Mouse (Mus musculus) kidney, embryonic 16.5 days (tissue): ENCODE data around the gene Zfp444. TPM values are rescaled to one million over a fixed set of nuclear protein-coding genes. Genes with fewer than 3 reads are reported as not detected.

ENCODE experiments used
- ATAC-seq: fragments of 200-750 bp; cut with Nextera tagmentation; 2 replicates; pipeline ENCODE4 v1.8.0; 2017; ENCODE audit warnings: moderate TSS enrichment; ENCODE audit not compliant: low FRiP score, low TSS enrichment
- H3K27ac ChIP-seq: fragments of 300-500 bp; sonication (generic); 2 replicates; pipeline ENCODE4 v1.5.1; 2014; ENCODE audit warnings: low read length
- H3K27me3 ChIP-seq: fragments of 300-500 bp; sonication (generic); 2 replicates; pipeline ENCODE4 v1.6.1; 2014; ENCODE audit warnings: low read length, control low read depth, mixed read lengths; ENCODE audit not compliant: insufficient read depth
- H3K36me3 ChIP-seq: fragments of 300-500 bp; sonication (generic); 2 replicates; pipeline ENCODE4 v1.6.1; 2014; ENCODE audit warnings: low read length, control low read depth, mixed read lengths; ENCODE audit not compliant: insufficient read depth
- H3K4me1 ChIP-seq: fragments of 300-500 bp; sonication (generic); 2 replicates; pipeline ENCODE4 v1.6.1; 2014; ENCODE audit warnings: low read length, control low read depth, mixed read lengths; ENCODE audit not compliant: insufficient read depth
- H3K4me2 ChIP-seq: fragments of 300-500 bp; sonication (generic); replicated peaks from 2 replicates; pipeline ENCODE4 v1.6.1; 2014; ENCODE audit warnings: low read depth, low read length
- H3K4me3 ChIP-seq: fragments of 300-500 bp; sonication (generic); 2 replicates; pipeline ENCODE4 v1.5.1; 2014; ENCODE audit warnings: mild to moderate bottlenecking, low read length
- H3K9ac ChIP-seq: fragments of 300-500 bp; sonication (generic); replicated peaks from 2 replicates; pipeline ENCODE4 v1.6.1; 2014; ENCODE audit warnings: low read length
- H3K9me3 ChIP-seq: fragments of 300-500 bp; sonication (generic); 2 replicates; pipeline ENCODE4 v1.6.1; 2016; ENCODE audit warnings: low read length, control low read depth
- WGBS: fragments of 180-500 bp; shearing (Covaris S2); extraction: QIAGEN DNeasy Blood & Tissue Kit; methylation state at CpG from one replicate; pipeline ENCODE4 v1.1.7; 2014; 5-methylcytosine and 5-hydroxymethylcytosine counted together
- polyA plus RNA-seq: library from polyadenylated mRNA; unstranded; fragments of >200 nt; fragmentation: Nextera tagmentation; extraction: Ambion mirVana; gene quantifications from 2 replicates; pipeline ENCODE4 v1.2.1, GENCODE M21; 2015

Gene Zfp444
- polyA plus RNA-seq, 1 experiment from 2014 or later = 73.5 TPM

DNA sequence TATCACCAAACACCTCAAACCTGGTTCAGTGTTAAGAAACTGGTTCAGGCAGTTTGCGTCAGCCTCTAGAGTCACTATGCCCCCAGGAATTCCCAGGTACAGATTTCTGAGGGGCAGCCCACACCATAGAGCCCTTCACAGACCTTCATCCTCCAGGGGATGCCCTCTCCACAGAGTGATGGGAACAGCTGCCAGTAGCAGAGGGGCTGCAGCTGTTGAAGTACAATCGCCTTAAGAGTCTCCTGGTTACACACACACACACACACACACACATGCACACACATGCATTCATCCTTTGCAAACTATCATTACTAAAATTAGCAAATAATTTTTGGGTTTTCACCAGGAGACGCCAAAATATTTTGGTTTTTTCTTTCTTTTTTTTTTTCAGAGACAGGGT lies 12.4 kb upstream of the Zfp444 start:
- 84% methylated on average over 3 of the region's 3 CpGs for WGBS
- Histone ChIP-seq H3K4me3 (no peak overlapping the region), H3K9me3 (no peaks in the 10 kb centered on the region), H3K4me1 (peaks cover 14% of the 10 kb centered on the region), H3K27ac (0 out of 2 replicates have a peak overlapping the region, but pooled peaks have one; percentile 36), H3K36me3 (no peaks in the 10 kb centered on the region), H3K9ac (no peak overlapping the region), H3K4me2 (no peak overlapping the region), H3K27me3 (no peaks in the 10 kb centered on the region)
- ATAC-seq = no peak

DNA sequence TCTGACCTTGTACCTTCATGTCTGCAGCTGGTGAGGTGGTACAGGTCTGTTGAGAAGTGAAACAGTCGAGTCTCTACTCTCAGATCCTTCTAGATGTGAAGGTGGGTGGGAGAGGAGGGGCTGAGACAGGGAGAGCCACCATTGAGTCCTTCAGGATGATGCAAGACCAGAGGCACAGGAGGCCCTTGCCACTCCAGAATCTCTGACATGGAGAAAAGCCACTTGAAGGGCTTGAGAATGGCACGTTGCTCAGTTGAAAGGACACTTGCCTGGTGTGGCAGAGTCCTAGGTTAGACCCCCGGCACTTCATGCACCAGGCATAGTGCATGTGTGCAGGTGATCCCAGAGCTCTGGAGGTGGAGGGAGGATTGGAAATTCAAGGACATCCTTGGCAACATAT lies 10.5 kb upstream of the Zfp444 start:
- H3K36me3 ChIP-seq = no peaks in the 10 kb centered on the region
- 60% methylated on average over 3 of the region's 3 CpGs for WGBS
- peaks cover 10% of the 10 kb centered on the region for H3K4me1 ChIP-seq
- no peak overlapping the region for H3K27ac ChIP-seq
- H3K9ac ChIP-seq = no peak overlapping the region
- no peak overlapping the region for H3K4me2 ChIP-seq
- no peaks in the 10 kb centered on the region for H3K27me3 ChIP-seq
- ATAC-seq = no peak
- no peak overlapping the region for H3K4me3 ChIP-seq
- H3K9me3 ChIP-seq = no peaks in the 10 kb centered on the region

DNA sequence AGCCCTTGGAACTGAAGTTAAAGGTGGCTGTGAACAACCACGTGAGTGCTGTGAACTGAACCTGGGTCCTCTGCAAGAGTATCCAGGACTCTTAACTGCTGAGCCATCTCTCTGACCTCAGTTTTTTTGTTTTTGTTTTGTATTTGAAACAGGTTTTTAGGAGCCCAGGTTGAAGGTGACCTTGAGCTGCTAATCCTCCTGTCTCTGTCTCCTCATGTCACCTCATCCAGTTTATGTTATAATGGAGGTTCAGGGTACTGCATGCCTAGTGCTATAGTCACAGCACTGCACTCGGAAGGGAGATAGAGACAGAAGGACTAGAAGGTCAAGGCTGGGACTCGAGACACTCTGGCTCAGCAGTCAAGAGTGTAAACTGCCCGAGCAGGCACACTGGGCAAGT lies 9.9 kb upstream of the Zfp444 start:
- Histone ChIP-seq H3K9ac (no peak overlapping the region), H3K4me2 (no peak overlapping the region), H3K27ac (no peak overlapping the region), H3K27me3 (no peaks in the 10 kb centered on the region), H3K9me3 (no peaks in the 10 kb centered on the region), H3K4me1 (peaks cover 4% of the 10 kb centered on the region), H3K36me3 (no peaks in the 10 kb centered on the region), H3K4me3 (no peak overlapping the region)
- ATAC-seq = no peak
- 77% methylated on average over 4 of the region's 4 CpGs for WGBS

DNA sequence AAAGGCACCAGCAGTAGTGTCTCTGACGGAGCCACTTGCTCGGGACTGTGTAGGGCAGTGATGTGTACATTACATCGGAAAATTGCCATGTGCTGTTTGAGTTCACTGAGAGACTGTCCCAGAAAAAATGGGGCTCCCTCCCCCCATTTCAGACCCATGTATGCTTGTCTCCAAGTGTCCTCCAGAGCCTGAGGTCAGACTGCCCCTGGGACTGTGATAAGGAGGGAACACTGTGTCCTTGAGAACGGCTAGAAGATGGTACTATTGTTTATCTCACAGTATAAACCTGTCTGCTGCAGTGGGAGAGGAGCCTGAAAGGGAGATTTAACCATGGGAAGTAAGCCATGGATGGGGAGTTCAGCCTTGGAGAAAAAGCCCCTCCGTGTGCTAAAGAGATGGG lies 7.4 kb upstream of the Zfp444 start:
- Histone ChIP-seq H3K4me3 (no peak overlapping the region), H3K9me3 (no peaks in the 10 kb centered on the region), H3K36me3 (no peaks in the 10 kb centered on the region), H3K27me3 (no peaks in the 10 kb centered on the region), H3K9ac (no peak overlapping the region), H3K4me1 (no peaks in the 10 kb centered on the region), H3K4me2 (no peak overlapping the region), H3K27ac (no peak overlapping the region)
- 55% methylated on average over 5 of the region's 5 CpGs for WGBS
- no peak for ATAC-seq

DNA sequence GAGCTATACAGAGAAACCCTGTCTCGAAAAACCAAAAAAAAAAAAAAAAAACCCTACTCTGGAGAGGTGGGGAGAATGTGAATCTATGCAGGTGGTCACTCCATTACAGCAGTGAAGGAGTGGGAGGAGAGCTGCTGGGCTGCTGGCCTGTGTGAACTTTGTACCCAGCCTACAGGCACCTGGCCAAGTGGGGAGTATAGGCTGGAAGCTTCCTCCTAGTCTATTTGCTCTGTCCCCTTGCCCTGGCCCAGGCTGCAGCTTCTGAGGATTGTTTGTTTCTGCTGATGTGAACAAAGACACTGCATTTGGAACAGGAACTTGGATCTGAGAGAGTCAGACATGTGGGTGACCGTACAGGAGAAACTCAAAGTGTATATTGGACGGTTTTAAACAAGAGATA lies 2.6 kb upstream of the Zfp444 start:
- Histone ChIP-seq H3K36me3 (no peaks in the 10 kb centered on the region), H3K4me3 (no peak overlapping the region), H3K9ac (no peak overlapping the region), H3K4me2 (no peak overlapping the region), H3K9me3 (no peaks in the 10 kb centered on the region), H3K4me1 (peaks cover 15% of the 10 kb centered on the region), H3K27ac (peak overlapping the region; percentile 62; the same call in 1 of the 2 replicates), H3K27me3 (no peaks in the 10 kb centered on the region)
- ATAC-seq = no peak
- WGBS = 55% methylated on average over 3 of the region's 3 CpGs

DNA sequence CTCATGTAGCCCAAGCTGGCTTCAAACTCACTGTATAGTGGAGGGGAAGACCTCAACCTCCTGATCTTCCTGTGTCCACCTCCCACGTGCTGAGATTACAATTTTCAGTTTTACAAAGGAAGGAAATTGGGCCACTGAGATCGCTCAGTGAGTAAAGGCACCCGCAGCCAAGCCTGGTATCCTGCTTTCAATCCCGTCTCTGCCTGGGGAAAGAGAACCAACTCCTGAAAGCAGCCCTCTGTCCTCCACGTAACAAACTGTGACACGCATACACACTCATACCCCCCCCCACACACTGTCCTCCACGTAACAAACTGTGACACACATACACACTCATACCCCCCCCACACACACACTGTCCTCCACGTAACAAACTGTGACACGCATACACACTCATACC lies 1.6 kb upstream of the Zfp444 start:
- peaks cover 15% of the 10 kb centered on the region for H3K4me1 ChIP-seq
- H3K9me3 ChIP-seq = no peaks in the 10 kb centered on the region
- no peak for ATAC-seq
- no peak overlapping the region for H3K27ac ChIP-seq
- H3K27me3 ChIP-seq = no peaks in the 10 kb centered on the region
- peaks cover 4% of the 10 kb centered on the region; the same call in 1 of the 2 replicates for H3K36me3 ChIP-seq
- no peak overlapping the region for H3K4me3 ChIP-seq
- no peak overlapping the region for H3K9ac ChIP-seq
- 73% methylated on average over 9 of the region's 9 CpGs for WGBS
- no peak overlapping the region for H3K4me2 ChIP-seq

DNA sequence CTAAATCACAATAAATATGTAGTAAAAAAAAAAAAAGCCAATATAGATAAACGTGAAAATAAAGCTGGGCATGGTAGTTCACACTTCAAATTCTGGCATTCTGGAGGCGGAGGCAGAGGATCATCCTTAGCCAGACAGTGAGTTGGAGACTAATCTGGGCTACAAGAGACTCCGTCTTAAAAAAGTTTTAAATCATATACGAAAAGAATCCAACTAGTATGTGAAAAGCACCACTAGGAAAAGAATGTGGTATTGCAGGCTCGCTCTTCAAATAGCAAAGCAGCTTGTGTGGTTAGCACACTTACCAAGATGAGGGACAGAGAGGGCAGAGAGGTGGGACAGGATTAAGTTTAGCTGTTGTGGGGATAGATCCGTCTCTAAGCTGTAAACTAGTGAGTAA lies 1.2 kb upstream of the Zfp444 start:
- Histone ChIP-seq H3K27me3 (no peaks in the 10 kb centered on the region), H3K4me1 (peaks cover 15% of the 10 kb centered on the region), H3K9me3 (no peaks in the 10 kb centered on the region), H3K27ac (peak overlapping the region; percentile 91), H3K4me2 (peak overlapping the region; percentile 95), H3K4me3 (peak overlapping the region; percentile 74), H3K36me3 (peaks cover 8% of the 10 kb centered on the region; the same call in 1 of the 2 replicates), H3K9ac (peak overlapping the region; percentile 67)
- no peak for ATAC-seq
- WGBS = 48% methylated on average over 6 of the region's 6 CpGs

DNA sequence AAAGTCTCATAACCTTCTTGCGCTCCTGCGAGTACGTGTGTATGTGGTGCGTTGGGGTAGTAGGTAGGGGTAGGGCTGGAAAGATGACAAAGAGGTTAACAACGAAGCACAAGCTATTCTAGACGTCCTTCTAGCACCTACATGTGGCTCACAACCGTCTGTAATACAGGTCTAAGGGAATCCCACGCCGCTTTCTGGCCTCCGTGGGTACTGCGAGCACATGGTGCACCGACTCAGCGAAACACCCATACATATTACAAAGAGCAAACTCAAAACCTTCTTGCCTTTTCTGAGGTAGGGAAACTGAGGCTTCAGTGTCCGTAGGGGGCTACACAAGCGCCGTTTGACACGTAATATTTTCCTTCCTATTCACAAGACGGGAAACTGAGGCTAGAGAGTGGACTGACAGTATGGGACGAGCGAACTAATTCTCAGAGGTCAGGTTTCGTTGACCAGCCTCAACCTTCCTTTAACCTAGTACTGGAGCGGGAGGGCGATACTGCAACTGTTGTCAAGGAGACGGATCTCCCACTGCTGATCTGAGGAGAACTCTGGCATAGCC lies 501 bp upstream of the Zfp444 start:
- H3K9ac ChIP-seq = peak overlapping the region; percentile 67
- peaks cover 15% of the 10 kb centered on the region for H3K4me1 ChIP-seq
- no peaks in the 10 kb centered on the region for H3K27me3 ChIP-seq
- no peaks in the 10 kb centered on the region for H3K9me3 ChIP-seq
- peak overlapping the region; percentile 91 for H3K27ac ChIP-seq
- H3K36me3 ChIP-seq = peaks cover 8% of the 10 kb centered on the region; the same call in 1 of the 2 replicates
- under 1% methylated on average over 24 of the region's 24 CpGs for WGBS
- H3K4me3 ChIP-seq = peak overlapping the region; percentile 74
- H3K4me2 ChIP-seq = peak overlapping the region; percentile 95
- peak; percentile 29 for ATAC-seq

DNA sequence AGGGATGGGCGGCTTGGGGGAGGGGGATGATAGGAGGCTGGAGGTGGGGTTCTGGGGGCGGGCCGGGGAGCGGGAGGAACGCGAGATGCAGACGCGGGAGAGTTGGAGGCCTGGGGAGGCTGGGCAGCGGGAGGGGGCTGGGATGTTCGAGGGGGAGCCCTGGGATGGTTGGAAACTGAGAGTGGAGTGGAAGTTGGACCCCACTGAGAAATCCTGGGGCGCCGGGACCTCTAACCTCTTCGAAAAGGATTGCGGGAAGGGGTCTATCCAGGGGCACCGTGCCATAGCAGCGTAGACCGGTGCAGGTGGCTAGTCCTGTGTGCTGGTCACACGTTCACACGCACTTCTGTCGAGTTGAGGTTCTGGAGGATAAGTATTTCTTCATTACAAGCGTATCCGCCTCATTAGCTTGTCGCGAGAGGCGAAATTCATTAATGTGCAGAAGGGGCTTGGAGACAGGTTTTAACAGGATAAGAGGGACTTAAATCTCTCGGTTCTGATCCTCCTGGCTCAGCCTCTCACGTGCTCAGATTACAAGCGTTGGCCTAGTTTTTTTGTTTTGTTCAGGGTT lies 733 bp downstream of the Zfp444 start:
- Histone ChIP-seq H3K9me3 (no peaks in the 10 kb centered on the region), H3K4me1 (peaks cover 15% of the 10 kb centered on the region), H3K27me3 (no peaks in the 10 kb centered on the region), H3K4me3 (peak overlapping the region; percentile 74), H3K27ac (peak overlapping the region; percentile 91; the same call in 1 of the 2 replicates), H3K9ac (peak overlapping the region; percentile 75), H3K36me3 (peaks cover 8% of the 10 kb centered on the region; the same call in 1 of the 2 replicates), H3K4me2 (peak overlapping the region; percentile 95)
- ATAC-seq = peak; percentile 29
- under 1% methylated on average over 27 of the region's 28 CpGs for WGBS

DNA sequence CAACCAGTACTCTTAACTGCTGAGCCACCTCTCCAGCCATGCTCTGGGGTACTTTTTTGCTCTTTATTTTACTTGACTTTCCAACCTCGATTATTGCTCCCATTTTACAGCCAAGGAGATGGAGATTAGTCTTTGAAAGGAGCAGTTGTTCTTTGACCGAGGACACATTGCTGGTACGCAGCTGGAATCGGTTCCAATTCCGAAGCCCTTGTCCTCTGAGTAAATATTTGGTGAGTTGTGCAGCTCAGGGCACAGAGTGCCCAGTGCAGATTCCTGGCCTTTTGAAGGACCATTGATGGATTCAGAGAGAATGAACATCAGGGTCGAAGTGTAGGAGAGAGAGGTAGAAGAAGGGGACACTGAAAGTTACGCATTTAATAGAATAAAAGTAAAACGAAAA lies 1.8 kb downstream of the Zfp444 start:
- Histone ChIP-seq H3K36me3 (peaks cover 13% of the 10 kb centered on the region; the same call in 1 of the 2 replicates), H3K9ac (no peak overlapping the region), H3K4me1 (peaks cover 15% of the 10 kb centered on the region), H3K4me2 (no peak overlapping the region), H3K27ac (no peak overlapping the region), H3K4me3 (no peak overlapping the region), H3K9me3 (no peaks in the 10 kb centered on the region), H3K27me3 (no peaks in the 10 kb centered on the region)
- WGBS = 88% methylated on average over 8 of the region's 8 CpGs
- no peak for ATAC-seq
